In genomic region chr4:145193991-145194511, GRCm38 (mm10) we compare ENCODE assay signal across 7 mouse cellular contexts. TPM values are rescaled to one million over a fixed set of nuclear protein-coding genes. Genes with fewer than 3 reads are reported as not detected.
DNase-seq lines count a peak whose midpoint lies in the region; ATAC-seq and TF ChIP-seq lines count a peak whose summit lies in the region.

No protein-coding gene starts in this region.

- no peak for TF ChIP-seq CTCF in G1E (IDR thresholded peaks at IDR 0.05; ENCODE audit: low read depth, low read length)

- WGBS in embryonic facial prominence, embryonic 14.5 days: 2% methylated on average over 10 of the region's 10 CpGs
- WGBS in lung, embryonic 16.5 days: under 1% methylated on average over 10 of the region's 10 CpGs

- 0 out of 2 replicates have a peak, but pooled peaks cover 3% of the 10 kb centered on the region for H3K27me3 ChIP-seq in G1E (ENCODE audit: insufficient read depth, low read length)
- no peaks in the 10 kb centered on the region for H3K27me3 ChIP-seq in embryonic facial prominence, embryonic 14.5 days (replicated peaks; ENCODE audit: control insufficient read depth, insufficient read depth, low read length)
- H3K27me3 ChIP-seq in lung, embryonic 16.5 days (ENCODE audit: control insufficient read depth, insufficient read depth, low read depth, low read length): no peaks in the 10 kb centered on the region

- peak overlapping the region; percentile 94 for H3K4me3 ChIP-seq in G1E (ENCODE audit: low read depth, low read length)
- peak overlapping the region; percentile 92 for H3K4me3 ChIP-seq in embryonic facial prominence, embryonic 14.5 days (ENCODE audit: low read depth, low read length)
- H3K4me3 ChIP-seq in lung, embryonic 16.5 days (ENCODE audit: low read length): peak overlapping the region; percentile 98

- peaks cover 20% of the 10 kb centered on the region for H3K4me1 ChIP-seq in G1E (ENCODE audit: insufficient read depth, low read depth, low read length)
- H3K4me1 ChIP-seq in embryonic facial prominence, embryonic 14.5 days (ENCODE audit: control insufficient read depth, insufficient read depth, low read length): peaks cover 9% of the 10 kb centered on the region
- H3K4me1 ChIP-seq in lung, embryonic 16.5 days (replicated peaks; ENCODE audit: control insufficient read depth, insufficient read depth, low read length): peaks cover 14% of the 10 kb centered on the region

- H3K4me2 ChIP-seq in embryonic facial prominence, embryonic 14.5 days (ENCODE audit: low read depth, low read length): peak overlapping the region; percentile 94
- peak overlapping the region; percentile 97 for H3K4me2 ChIP-seq in lung, embryonic 16.5 days (ENCODE audit: low read depth, low read length)

- peaks cover 25% of the 10 kb centered on the region for H3K36me3 ChIP-seq in G1E (replicated peaks)
- peaks cover 12% of the 10 kb centered on the region; the same call in 1 of the 2 replicates for H3K36me3 ChIP-seq in embryonic facial prominence, embryonic 14.5 days (ENCODE audit: control insufficient read depth, insufficient read depth, low read length)
- peaks cover 6% of the 10 kb centered on the region for H3K36me3 ChIP-seq in lung, embryonic 16.5 days (ENCODE audit: control insufficient read depth, insufficient read depth, low read length)

- H3K9ac ChIP-seq in embryonic facial prominence, embryonic 14.5 days (ENCODE audit: low read depth, low read length): peak overlapping the region; percentile 90
- H3K9ac ChIP-seq in lung, embryonic 16.5 days (ENCODE audit: low read length): peak overlapping the region; percentile 93

- no peaks in the 10 kb centered on the region for H3K9me3 ChIP-seq in G1E (replicated peaks)
- no peaks in the 10 kb centered on the region for H3K9me3 ChIP-seq in embryonic facial prominence, embryonic 14.5 days (ENCODE audit: control insufficient read depth, low read length)
- no peaks in the 10 kb centered on the region for H3K9me3 ChIP-seq in lung, embryonic 16.5 days (ENCODE audit: control insufficient read depth, low read length)

- ATAC-seq in G1E (ENCODE audit: extremely low read depth, insufficient number of reproducible peaks, low FRiP score, poor library complexity, severe bottlenecking): peak; percentile 43
- ATAC-seq in embryonic facial prominence, embryonic 14.5 days (ENCODE audit: low read depth): peak; percentile 31
- ATAC-seq in lung, embryonic 16.5 days (ENCODE audit: low read depth): peak; percentile 36

- H3K27ac ChIP-seq in embryonic facial prominence, embryonic 14.5 days (replicated peaks; ENCODE audit: low read depth, low read length): peak overlapping the region; percentile 63
- peak overlapping the region; percentile 82 for H3K27ac ChIP-seq in lung, embryonic 16.5 days (ENCODE audit: low read length)

- peak; percentile 26 for DNase-seq in G1E (ENCODE audit: low spot score)
- DNase-seq in adrenal gland, postnatal 36 days: peak; percentile 78 to 80
- peak; percentile 79 for DNase-seq in embryonic facial prominence, embryonic 14.5 days (ENCODE audit: low spot score)
- DNase-seq in heart, adult 9 months (ENCODE audit: low spot score in 2 of 2): peak; percentile 82 to 84
- peak; percentile 65 to 74 for DNase-seq in kidney, adult 8-10 months
- DNase-seq in retina, embryonic 14.5 days (ENCODE audit: low spot score): peak; percentile 13

RNA-seq across cellular contexts. Expression of gene Vps13d, which starts 0.8 kb away (rescaled TPM):
- total RNA-seq in G1E (2014; fragmentation: Nextera tagmentation) (38.8 and 38.9 TPM in 2 replicates), G1E (2017) (27.6 and 34.7 TPM in 2 replicates)
- 4.5 and 7.7 TPM in 2 replicates for polyA plus RNA-seq in G1E (2012)
- 10 to 100 TPM; 59.1 to 83.2 TPM for total RNA-seq in adrenal gland, postnatal 36 days (2021)
- polyA plus RNA-seq in embryonic facial prominence, embryonic 14.5 days (2014; fragmentation: Nextera tagmentation; extraction: Ambion mirVana): 14.5 and 16.0 TPM in 2 replicates
- polyA plus RNA-seq in lung, embryonic 16.5 days (2015; fragmentation: Nextera tagmentation; extraction: Ambion mirVana): 5.9 and 8.0 TPM in 2 replicates

RNA-seq across cellular contexts. Expression of gene Tnfrsf1b, which starts 52.6 kb away (rescaled TPM):
- total RNA-seq in G1E (2014; fragmentation: Nextera tagmentation) (not detected in 2 replicates), G1E (2017) (not detected in 2 replicates)
- not detected in 2 replicates for polyA plus RNA-seq in G1E (2012)
- total RNA-seq in adrenal gland, postnatal 36 days (2021): 1 to 10 TPM; 7.6 to 9.7 TPM
- polyA plus RNA-seq in embryonic facial prominence, embryonic 14.5 days (2014; fragmentation: Nextera tagmentation; extraction: Ambion mirVana): 3.9 and 4.5 TPM in 2 replicates
- polyA plus RNA-seq in lung, embryonic 16.5 days (2015; fragmentation: Nextera tagmentation; extraction: Ambion mirVana): 5.0 and 5.3 TPM in 2 replicates

Comparison
In these comparisons a context has a peak if more than half of its experiments do, and no peak if none do; other contexts are left out.
1. Peak in every context shown above with its lines: DNase-seq, ATAC-seq, H3K4me3 ChIP-seq and H3K27ac ChIP-seq.
2. DNase-seq: peak in every context shown above with its lines; median percentile 83 in heart, adult 9 months; 79 in adrenal gland, postnatal 36 days; 79 in embryonic facial prominence, embryonic 14.5 days; 70 in kidney, adult 8-10 months; 26 in G1E; 13 in retina, embryonic 14.5 days.